Mouse (Mus musculus) ES-E14 (cell line): ENCODE measurements at regions not wholly inside any gene's neighbourhood (a gene's known extent, or its start where the extent isn't known, plus 50 kb on each side); places are given as distances from the start of the nearest gene placed in this dataset.
"Not testable (repeated sequence)": the region's sequence is repeated elsewhere in the genome, so short reads cannot be mapped to it uniquely, and the experiment has no call there.

Experiments
- DNase-seq: peaks from one replicate; pipeline ENCODE4 v3.0.0-alpha.2; 2013; ENCODE audit warnings: low read depth, low spot score
- H3K27ac ChIP-seq: 2 replicates; pipeline ENCODE4 v1.5.1; 2012; ENCODE audit warnings: low read depth, mild to moderate bottlenecking, low read length, moderate library complexity, mixed read lengths; ENCODE audit not compliant: poor library complexity, insufficient read depth, severe bottlenecking
- H3K36me3 ChIP-seq: 2 replicates; pipeline ENCODE4 v1.6.1; 2012; ENCODE audit warnings: mild to moderate bottlenecking, low read length, moderate library complexity, mixed read lengths; ENCODE audit not compliant: control insufficient read depth, poor library complexity, insufficient read depth, severe bottlenecking
- H3K4me1 ChIP-seq, 2 experiments: fragments of 150-350 bp in 1 of 2; sonication (generic) in 1 of 2; 2 replicates each; pipeline ENCODE4 v1.6.1; 2012; ENCODE audit warnings: low read length in 2 of 2, mild to moderate bottlenecking in 1 of 2, mixed read lengths in 1 of 2; ENCODE audit not compliant: control insufficient read depth in 2 of 2, insufficient read depth in 2 of 2, poor library complexity in 1 of 2
- H3K4me3 ChIP-seq, 2 experiments: fragments of 150-350 bp in 1 of 2; sonication (generic) in 1 of 2; 2 replicates each; pipeline ENCODE4 v1.5.1; 2012; ENCODE audit warnings: low read length in 2 of 2, low read depth in 1 of 2, mild to moderate bottlenecking in 1 of 2, mixed read lengths in 1 of 2; ENCODE audit not compliant: insufficient read depth in 1 of 2, poor library complexity in 1 of 2, severe bottlenecking in 1 of 2
- H3K9ac ChIP-seq: 2 replicates; pipeline ENCODE4 v1.6.1; 2012; ENCODE audit warnings: low read depth, mild to moderate bottlenecking, low read length, mixed read lengths; ENCODE audit not compliant: poor library complexity, insufficient read depth, severe bottlenecking
- H3K9me3 ChIP-seq: fragments of 150-350 bp; sonication (generic); 2 replicates; pipeline ENCODE4 v1.6.1; 2012; ENCODE audit warnings: low read depth, mild to moderate bottlenecking, low read length; ENCODE audit not compliant: control insufficient read depth, insufficient read depth
- CHD2 ChIP-seq: IDR thresholded peaks from 2 replicates; pipeline ENCODE4 v1.6.1; 2014; ENCODE audit warnings: mild to moderate bottlenecking, low read depth, low read length, inconsistent platforms
- HCFC1 ChIP-seq: IDR thresholded peaks from 2 replicates; pipeline ENCODE4 v1.6.1; 2012; ENCODE audit warnings: low read length, inconsistent platforms, borderline replicate concordance; ENCODE audit not compliant: insufficient read depth
- MAFK ChIP-seq: IDR thresholded peaks from 2 replicates; pipeline ENCODE4 v1.6.1; 2014; ENCODE audit warnings: mild to moderate bottlenecking, low read depth, low read length, inconsistent platforms; ENCODE audit not compliant: insufficient read depth
- ZC3H11A ChIP-seq: IDR thresholded peaks from 2 replicates; pipeline ENCODE4 v1.6.1; 2012; ENCODE audit warnings: low read depth, mild to moderate bottlenecking, inconsistent platforms, low read length, borderline replicate concordance
- ZNF384 ChIP-seq: IDR thresholded peaks from 2 replicates; pipeline ENCODE4 v1.6.1; 2012; ENCODE audit warnings: low read depth, low read length, inconsistent platforms
- in situ Hi-C, 2 experiments: fragments of 600-800 bp; cut with MboI; formaldehyde crosslinking; loops; one replicate each; pipeline ENCODE4 v1.15.1; 2025; ENCODE audit warnings: low sequenced_read_pairs in 2 of 2, inconsistent platforms in 1 of 2; ENCODE audit not compliant: unreplicated experiment in 2 of 2

- TF ChIP-seq ZC3H11A: no peak
- no peak for TF ChIP-seq HCFC1
- no peak for TF ChIP-seq ZNF384
- no peak for TF ChIP-seq MAFK
- Histone ChIP-seq H3K9me3 (no peaks in the 10 kb centered on the region; the same call in 1 of the 2 replicates), H3K4me3 (no peak overlapping the region)
Observed at GRCm38 (mm10) chr4:3062027-3062605, 105.0 kb upstream of the Vmn1r2 start.

GRCm38 (mm10) chr4:3063966-3064365 is 103.2 kb upstream of the Vmn1r2 start:
- H3K36me3 ChIP-seq: no peaks in the 10 kb centered on the region
- H3K27ac ChIP-seq: no peak overlapping the region
- H3K4me1 ChIP-seq: no peaks in the 10 kb centered on the region
- H3K9me3 ChIP-seq: no peaks in the 10 kb centered on the region; the same call in 1 of the 2 replicates
- H3K4me3 ChIP-seq: no peak overlapping the region
- in situ Hi-C loops: no loop called here
- DNase-seq: no peak
- TF ChIP-seq ZNF384 (no peak), ZC3H11A (no peak), HCFC1 (no peak), MAFK (no peak), CHD2 (no peak)
- H3K9ac ChIP-seq: no peak overlapping the region

More at GRCm38 (mm10) chr4:3062027-3062605, 105.0 kb upstream of the Vmn1r2 start:
- Histone ChIP-seq H3K9ac (no peak overlapping the region), H3K36me3 (no peaks in the 10 kb centered on the region), H3K4me1 (no peaks in the 10 kb centered on the region), H3K27ac (no peak overlapping the region; the same call in 1 of the 2 replicates)
- in situ Hi-C loops: no loop called here
- no peak for DNase-seq

GRCm38 (mm10) chr4:3064571-3064970 is 102.5 kb upstream of the Vmn1r2 start:
- H3K36me3 ChIP-seq: no peaks in the 10 kb centered on the region
- H3K4me3 ChIP-seq: no peak overlapping the region
- H3K9me3 ChIP-seq: peaks cover 3% of the 10 kb centered on the region; the same call in 1 of the 2 replicates
- H3K27ac ChIP-seq: no peak overlapping the region
- in situ Hi-C loops: no loop called here
- no peak for TF ChIP-seq MAFK
- no peak for TF ChIP-seq ZNF384
- no peak for TF ChIP-seq HCFC1
- TF ChIP-seq ZC3H11A: no peak
- no peak for TF ChIP-seq CHD2
- H3K9ac ChIP-seq: no peak overlapping the region
- DNase-seq: no peak
- no peaks in the 10 kb centered on the region for H3K4me1 ChIP-seq

GRCm38 (mm10) chr4:3065335-3065734 is 101.8 kb upstream of the Vmn1r2 start:
- H3K4me1 ChIP-seq, H3K36me3 ChIP-seq, H3K9me3 ChIP-seq, DNase-seq, H3K4me3 ChIP-seq, H3K9ac ChIP-seq, in situ Hi-C loops, H3K27ac ChIP-seq: not testable (repeated sequence)

GRCm38 (mm10) chr4:3066051-3066736 is 100.9 kb upstream of the Vmn1r2 start:
- Histone ChIP-seq H3K4me3 (no peak overlapping the region), H3K9ac (no peak overlapping the region), H3K9me3 (peaks cover 5% of the 10 kb centered on the region; the same call in 1 of the 2 replicates), H3K4me1 (no peaks in the 10 kb centered on the region), H3K27ac (no peak overlapping the region), H3K36me3 (no peaks in the 10 kb centered on the region)
- no peak for TF ChIP-seq CHD2
- no peak for TF ChIP-seq ZC3H11A
- no peak for TF ChIP-seq ZNF384
- TF ChIP-seq HCFC1: no peak
- TF ChIP-seq MAFK: no peak
- in situ Hi-C loops: no loop called here
- DNase-seq: no peak
